Mouse (Mus musculus): ENCODE results near the gene Chrm3. TPM values are rescaled to one million over a fixed set of nuclear protein-coding genes. Genes with fewer than 3 reads are reported as not detected.

Gene Chrm3
- polyA plus RNA-seq, 1 experiment from 2014 or later, result 0.08 TPM

DNA sequence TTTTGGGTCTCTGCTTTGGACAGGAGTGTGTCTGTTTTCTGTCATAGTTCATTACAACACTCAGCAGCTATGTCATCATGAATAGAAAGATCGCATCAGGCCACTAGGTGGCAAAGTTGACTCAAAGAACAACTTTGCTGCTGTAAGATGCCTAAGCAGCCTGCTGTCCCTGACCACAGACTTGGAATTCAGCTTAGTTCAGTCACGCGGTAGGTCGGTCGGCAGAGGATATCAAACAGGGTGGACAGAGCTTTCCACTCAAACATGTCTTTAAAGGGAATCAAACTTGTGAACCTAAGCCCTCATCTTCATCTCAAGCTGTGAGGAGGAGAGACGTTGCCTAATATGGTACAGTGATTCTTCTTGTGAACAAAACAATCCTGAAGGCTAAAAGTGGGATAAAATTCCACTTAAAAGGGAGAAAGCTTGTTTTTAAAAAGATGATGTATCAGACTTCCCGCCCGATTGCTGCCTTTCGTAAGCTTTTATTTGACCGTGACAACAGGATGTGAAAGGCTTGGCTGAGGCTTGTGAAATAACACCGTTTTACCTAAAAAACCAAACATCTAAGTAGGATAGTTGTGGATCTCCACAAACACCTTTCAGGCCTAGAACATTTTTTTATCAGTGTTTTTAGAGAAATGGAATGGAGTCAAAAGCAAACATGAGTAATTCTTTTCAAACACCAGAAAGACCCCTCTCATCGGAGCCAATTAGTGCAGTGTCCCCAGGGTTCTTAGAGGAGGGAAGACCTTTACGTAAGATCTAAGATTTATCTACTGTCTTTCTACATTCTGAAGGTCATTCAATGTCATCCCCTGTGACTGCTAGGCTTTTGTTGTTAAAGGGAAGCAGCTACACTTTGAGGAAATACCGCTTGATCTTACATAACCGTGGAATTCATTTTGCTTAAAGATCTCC is 478.0 kb downstream of the Chrm3 start:
- H3K27me3 ChIP-seq (ENCODE audit: control insufficient read depth, insufficient read depth, low read length), result no peaks in the 10 kb centered on the region
- ATAC-seq (ENCODE audit: low FRiP score) (peak; percentile 84), DNase-seq (ENCODE audit: low spot score) (peak; percentile 76)
- no peaks in the 10 kb centered on the region for H3K36me3 ChIP-seq (ENCODE audit: control insufficient read depth, insufficient read depth, low read length)
- no peak overlapping the region for H3K9ac ChIP-seq (ENCODE audit: low read depth, low read length)
- no peaks in the 10 kb centered on the region for H3K4me1 ChIP-seq (replicated peaks; ENCODE audit: control insufficient read depth, insufficient read depth, low read length)
- H3K4me3 ChIP-seq (ENCODE audit: low read depth, low read length), result no peak overlapping the region
- H3K27ac ChIP-seq (ENCODE audit: low read depth, low read length), result no peak overlapping the region
- H3K4me2 ChIP-seq (replicated peaks; ENCODE audit: low read depth, low read length), result no peak overlapping the region
- WGBS, result 54% methylated on average over 15 of the region's 15 CpGs
- H3K9me3 ChIP-seq (ENCODE audit: control insufficient read depth, low read length), result no peaks in the 10 kb centered on the region

DNA sequence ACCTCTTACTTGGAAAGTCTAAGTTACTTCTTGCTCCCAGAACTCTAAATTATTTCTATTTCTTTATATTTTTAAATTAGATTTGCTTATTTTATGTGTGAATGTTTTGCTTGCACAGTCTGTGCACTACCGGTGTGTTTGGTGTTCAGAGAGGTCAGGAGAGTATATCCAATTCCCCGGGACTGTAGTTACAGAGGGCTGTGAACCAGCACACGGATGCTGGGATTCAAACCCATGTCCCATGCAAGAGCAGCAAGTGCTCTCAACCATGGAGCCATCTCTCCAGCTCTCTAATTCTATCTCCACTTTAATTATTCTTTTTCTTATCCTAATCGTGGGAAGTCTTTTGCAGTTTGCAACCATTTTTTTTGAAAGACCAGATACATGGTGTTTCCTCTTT is 478.7 kb downstream of the Chrm3 start:
- H3K4me2 ChIP-seq (replicated peaks; ENCODE audit: low read depth, low read length), result no peak overlapping the region

DNA sequence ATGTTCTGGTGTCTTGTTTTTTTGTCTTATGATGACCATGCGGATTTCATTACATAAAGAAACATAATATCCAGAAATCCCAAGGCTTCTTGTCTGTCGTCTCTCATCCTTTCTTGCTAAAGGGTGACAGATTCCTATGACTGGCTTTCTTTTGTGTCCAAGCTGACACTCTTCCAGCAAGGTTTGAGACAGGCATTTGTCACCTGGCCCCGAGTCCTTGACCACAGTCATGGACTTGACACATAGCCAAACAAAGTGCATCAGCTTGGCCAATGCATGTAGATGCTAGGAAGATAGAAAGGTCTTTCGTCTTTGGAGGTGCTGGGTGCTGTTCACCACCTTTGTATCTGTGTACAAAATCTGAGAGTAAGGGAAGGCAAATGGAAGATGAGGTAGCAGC is 480.2 kb downstream of the Chrm3 start:
- Histone ChIP-seq H3K36me3 (ENCODE audit: control insufficient read depth, insufficient read depth, low read length) (no peaks in the 10 kb centered on the region), H3K4me3 (ENCODE audit: low read depth, low read length) (no peak overlapping the region), H3K9ac (ENCODE audit: low read depth, low read length) (no peak overlapping the region), H3K4me1 (replicated peaks; ENCODE audit: control insufficient read depth, insufficient read depth, low read length) (no peaks in the 10 kb centered on the region), H3K27me3 (ENCODE audit: control insufficient read depth, insufficient read depth, low read length) (no peaks in the 10 kb centered on the region), H3K4me2 (replicated peaks; ENCODE audit: low read depth, low read length) (no peak overlapping the region), H3K27ac (ENCODE audit: low read depth, low read length) (no peak overlapping the region), H3K9me3 (ENCODE audit: control insufficient read depth, low read length) (no peaks in the 10 kb centered on the region)
- no peak for DNase-seq (ENCODE audit: low spot score)
- ATAC-seq (ENCODE audit: low FRiP score), result no peak
- WGBS, result 83% methylated on average over 4 of the region's 4 CpGs

More for the DNA sequence above, 478.7 kb downstream of the Chrm3 start:
- Histone ChIP-seq H3K27ac (ENCODE audit: low read depth, low read length) (no peak overlapping the region), H3K36me3 (ENCODE audit: control insufficient read depth, insufficient read depth, low read length) (no peaks in the 10 kb centered on the region), H3K9me3 (ENCODE audit: control insufficient read depth, low read length) (no peaks in the 10 kb centered on the region), H3K4me1 (replicated peaks; ENCODE audit: control insufficient read depth, insufficient read depth, low read length) (no peaks in the 10 kb centered on the region), H3K27me3 (ENCODE audit: control insufficient read depth, insufficient read depth, low read length) (no peaks in the 10 kb centered on the region), H3K9ac (ENCODE audit: low read depth, low read length) (no peak overlapping the region), H3K4me3 (ENCODE audit: low read depth, low read length) (no peak overlapping the region)
- 0 out of 2 replicates have a peak, but pooled peaks have one; percentile 39 for ATAC-seq (ENCODE audit: low FRiP score)
- WGBS, result 70% methylated on average over 4 of the region's 4 CpGs
- no peak for DNase-seq (ENCODE audit: low spot score)

DNA sequence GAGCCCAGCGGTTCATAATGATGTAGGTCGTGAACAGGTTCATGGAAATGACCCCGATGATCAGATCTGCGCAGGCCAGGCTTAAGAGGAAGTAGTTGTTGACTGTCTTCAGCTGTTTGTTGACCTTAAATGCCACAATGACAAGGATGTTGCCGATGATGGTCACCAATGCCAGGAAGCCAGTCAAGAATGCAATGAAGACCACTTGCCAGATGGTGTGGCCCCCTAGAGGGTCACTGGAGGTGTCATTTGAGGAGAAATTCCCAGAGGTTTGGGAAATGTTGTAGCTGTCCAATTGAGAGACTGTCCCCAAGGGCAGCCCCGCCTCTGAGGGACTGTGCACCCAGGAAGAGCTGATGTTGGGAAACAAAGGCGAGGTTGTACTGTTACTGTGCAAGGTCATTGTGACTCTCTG is 482.0 kb downstream of the Chrm3 start:
- no peaks in the 10 kb centered on the region for H3K9me3 ChIP-seq (ENCODE audit: control insufficient read depth, low read length)
- WGBS, result 92% methylated on average over 7 of the region's 7 CpGs
- no peaks in the 10 kb centered on the region for H3K36me3 ChIP-seq (ENCODE audit: control insufficient read depth, insufficient read depth, low read length)
- no peak overlapping the region for H3K27ac ChIP-seq (ENCODE audit: low read depth, low read length)
- H3K27me3 ChIP-seq (ENCODE audit: control insufficient read depth, insufficient read depth, low read length), result no peaks in the 10 kb centered on the region
- DNase-seq (ENCODE audit: low spot score), result no peak
- H3K9ac ChIP-seq (ENCODE audit: low read depth, low read length), result no peak overlapping the region
- H3K4me3 ChIP-seq (ENCODE audit: low read depth, low read length), result no peak overlapping the region
- H3K4me1 ChIP-seq (replicated peaks; ENCODE audit: control insufficient read depth, insufficient read depth, low read length), result no peaks in the 10 kb centered on the region
- no peak overlapping the region for H3K4me2 ChIP-seq (replicated peaks; ENCODE audit: low read depth, low read length)
- no peak for ATAC-seq (ENCODE audit: low FRiP score)

DNA sequence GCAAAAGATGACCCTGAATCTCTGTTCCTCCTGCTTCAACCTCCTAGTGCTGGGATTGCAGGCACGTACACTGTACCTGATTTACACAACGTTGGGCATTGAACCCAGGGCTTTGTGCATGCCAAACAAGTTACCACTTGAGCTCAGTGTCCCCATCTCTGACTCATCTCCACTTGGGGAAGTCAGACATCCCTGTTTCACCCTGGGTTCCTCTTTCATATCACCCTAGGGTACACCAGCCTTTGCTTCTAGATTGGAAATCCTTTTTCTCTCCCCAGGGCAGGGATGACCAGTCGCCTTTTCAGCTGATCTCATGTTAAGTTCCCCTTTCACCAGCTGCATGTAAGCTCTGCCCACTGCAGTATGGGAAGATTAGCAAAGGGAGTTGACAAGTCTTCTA is 487.3 kb downstream of the Chrm3 start:
- no peak overlapping the region for H3K4me3 ChIP-seq (ENCODE audit: low read depth, low read length)
- no peak for ATAC-seq (ENCODE audit: low FRiP score)
- WGBS, result 76% methylated on average over 3 of the region's 3 CpGs

DNA sequence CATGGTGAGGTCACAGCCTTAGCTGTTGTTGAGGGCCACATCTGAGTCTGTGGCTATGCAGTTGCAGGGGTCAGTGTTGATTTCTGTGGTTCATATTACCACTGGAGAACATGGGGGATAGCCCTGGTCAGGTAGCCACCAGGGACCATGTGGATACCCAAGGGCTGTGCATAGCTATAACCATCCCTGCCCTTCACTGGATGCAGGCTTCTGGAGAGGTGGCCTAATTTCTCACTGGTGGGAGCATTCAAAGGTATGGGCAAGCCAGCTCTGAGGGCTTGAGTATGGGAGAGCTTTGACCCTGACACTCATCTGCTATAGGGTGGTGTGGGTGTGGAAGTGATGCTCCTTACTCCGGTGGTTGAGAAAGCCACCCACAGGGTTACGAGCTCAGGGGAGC is 494.5 kb downstream of the Chrm3 start:
- WGBS, result 91% methylated on average over 2 of the region's 2 CpGs
- Histone ChIP-seq H3K36me3 (ENCODE audit: control insufficient read depth, insufficient read depth, low read length) (no peaks in the 10 kb centered on the region), H3K27me3 (ENCODE audit: control insufficient read depth, insufficient read depth, low read length) (no peaks in the 10 kb centered on the region), H3K9me3 (ENCODE audit: control insufficient read depth, low read length) (no peaks in the 10 kb centered on the region), H3K4me1 (replicated peaks; ENCODE audit: control insufficient read depth, insufficient read depth, low read length) (no peaks in the 10 kb centered on the region), H3K9ac (ENCODE audit: low read depth, low read length) (no peak overlapping the region), H3K27ac (ENCODE audit: low read depth, low read length) (no peak overlapping the region), H3K4me3 (ENCODE audit: low read depth, low read length) (no peak overlapping the region), H3K4me2 (replicated peaks; ENCODE audit: low read depth, low read length) (no peak overlapping the region)
- ATAC-seq (ENCODE audit: low FRiP score) (peak; percentile 25; the same call in 1 of the 2 replicates), DNase-seq (ENCODE audit: low spot score) (no peak)

More for the DNA sequence above, 487.3 kb downstream of the Chrm3 start:
- no peak overlapping the region for H3K9ac ChIP-seq (ENCODE audit: low read depth, low read length)
- H3K27ac ChIP-seq (ENCODE audit: low read depth, low read length), result no peak overlapping the region
- no peak overlapping the region for H3K4me2 ChIP-seq (replicated peaks; ENCODE audit: low read depth, low read length)
- H3K9me3 ChIP-seq (ENCODE audit: control insufficient read depth, low read length), result no peaks in the 10 kb centered on the region
- no peak for DNase-seq (ENCODE audit: low spot score)
- no peaks in the 10 kb centered on the region for H3K4me1 ChIP-seq (replicated peaks; ENCODE audit: control insufficient read depth, insufficient read depth, low read length)
- H3K27me3 ChIP-seq (ENCODE audit: control insufficient read depth, insufficient read depth, low read length), result no peaks in the 10 kb centered on the region
- H3K36me3 ChIP-seq (ENCODE audit: control insufficient read depth, insufficient read depth, low read length), result no peaks in the 10 kb centered on the region

DNA sequence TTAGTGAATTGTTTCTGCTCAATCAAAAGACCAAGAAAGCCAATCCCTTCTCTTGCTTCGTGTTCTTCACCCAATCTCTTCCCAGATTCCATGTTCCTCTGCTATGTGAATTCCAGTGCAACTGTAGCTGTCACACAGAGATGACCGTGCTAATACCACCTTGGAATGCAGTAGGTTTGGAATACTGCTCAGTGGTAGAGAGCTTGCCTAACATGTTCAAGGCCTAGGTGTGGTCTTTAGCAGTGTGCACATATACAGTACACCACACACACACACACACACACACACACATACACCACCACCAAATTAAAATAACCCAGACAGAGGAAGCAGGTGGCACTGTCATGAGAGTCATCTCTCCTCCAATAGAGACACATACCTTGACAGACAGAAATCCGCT is 513.1 kb downstream of the Chrm3 start:
- ATAC-seq (ENCODE audit: low FRiP score), result no peak
- Histone ChIP-seq H3K4me3 (ENCODE audit: low read depth, low read length) (no peak overlapping the region), H3K9ac (ENCODE audit: low read depth, low read length) (no peak overlapping the region), H3K36me3 (ENCODE audit: control insufficient read depth, insufficient read depth, low read length) (no peaks in the 10 kb centered on the region), H3K9me3 (ENCODE audit: control insufficient read depth, low read length) (no peaks in the 10 kb centered on the region), H3K27me3 (ENCODE audit: control insufficient read depth, insufficient read depth, low read length) (no peaks in the 10 kb centered on the region), H3K27ac (ENCODE audit: low read depth, low read length) (no peak overlapping the region), H3K4me2 (replicated peaks; ENCODE audit: low read depth, low read length) (no peak overlapping the region), H3K4me1 (replicated peaks; ENCODE audit: control insufficient read depth, insufficient read depth, low read length) (no peaks in the 10 kb centered on the region)
- WGBS, result 80% methylated on average over 3 of the region's 3 CpGs
- DNase-seq (ENCODE audit: low spot score), result no peak

DNA sequence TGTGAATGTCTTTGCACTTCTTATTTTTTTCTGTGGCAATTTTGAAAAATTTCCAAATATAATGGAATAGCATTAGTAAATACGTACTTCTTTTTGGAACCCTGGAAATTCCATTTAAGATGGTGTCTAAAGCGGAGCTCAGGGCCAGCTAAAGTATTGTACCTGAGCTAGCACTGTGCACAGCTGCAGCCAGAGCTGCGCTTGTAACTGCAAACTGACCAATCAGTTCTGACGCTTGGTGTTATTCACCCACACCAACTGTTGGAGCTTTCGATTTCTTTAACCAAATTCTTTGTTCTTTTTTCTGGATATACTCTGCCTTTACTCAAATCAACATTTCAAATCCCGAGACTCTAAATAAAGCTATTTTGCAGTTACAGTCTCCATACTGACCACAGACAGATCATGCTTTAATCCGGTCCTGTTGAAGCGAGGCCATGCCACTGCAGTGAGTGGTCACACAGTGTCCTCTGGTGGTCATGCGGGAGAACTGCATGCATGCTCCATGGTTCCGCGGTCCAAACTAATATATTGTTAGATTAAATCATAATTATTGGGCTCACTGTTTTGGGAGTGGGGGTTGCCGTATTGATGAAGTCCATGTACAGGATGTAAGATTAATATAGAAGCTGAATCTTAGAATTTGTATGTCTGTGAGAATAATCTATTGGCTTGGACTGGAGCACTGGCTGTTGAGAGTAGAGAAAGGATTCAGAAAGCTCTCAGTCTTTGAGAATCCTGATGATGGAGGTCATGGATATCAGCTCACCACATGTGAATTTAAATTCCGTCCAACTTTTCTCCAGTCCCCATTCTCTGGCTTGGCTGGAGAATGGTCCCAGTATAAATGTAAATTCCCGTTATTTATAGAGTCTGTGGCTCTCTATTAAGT is 513.9 kb downstream of the Chrm3 start:
- Histone ChIP-seq H3K9me3 (ENCODE audit: control insufficient read depth, low read length) (no peaks in the 10 kb centered on the region), H3K9ac (ENCODE audit: low read depth, low read length) (no peak overlapping the region), H3K36me3 (ENCODE audit: control insufficient read depth, insufficient read depth, low read length) (no peaks in the 10 kb centered on the region), H3K4me2 (replicated peaks; ENCODE audit: low read depth, low read length) (no peak overlapping the region), H3K4me3 (ENCODE audit: low read depth, low read length) (no peak overlapping the region), H3K27ac (ENCODE audit: low read depth, low read length) (no peak overlapping the region), H3K4me1 (replicated peaks; ENCODE audit: control insufficient read depth, insufficient read depth, low read length) (no peaks in the 10 kb centered on the region), H3K27me3 (ENCODE audit: control insufficient read depth, insufficient read depth, low read length) (no peaks in the 10 kb centered on the region)
- WGBS, result 38% methylated on average over 14 of the region's 14 CpGs
- DNase-seq (ENCODE audit: low spot score), result peak; percentile 80
- ATAC-seq (ENCODE audit: low FRiP score), result peak; percentile 87
